Mouse (Mus musculus) splenic B cell, adult 2 months (primary cell): ENCODE measurements around the gene P2rx7.
A peak's percentile ranks its signal among the peaks of the same experiment; 100 is the strongest.
"Not testable (repeated sequence)": the region's sequence is repeated elsewhere in the genome, so short reads cannot be mapped to it uniquely, and the experiment has no call there.

Experiments
- DNase-seq: peaks from one replicate; pipeline ENCODE4 v3.0.0-alpha.2; 2011; ENCODE audit warnings: low read depth, low spot score
- H3K27me3 ChIP-seq: 2 replicates; pipeline ENCODE4 v1.6.1; 2012; ENCODE audit warnings: mild to moderate bottlenecking, low read length, moderate library complexity, mixed read lengths; ENCODE audit not compliant: control insufficient read depth, poor library complexity, insufficient read depth, severe bottlenecking
- H3K36me3 ChIP-seq: 2 replicates; pipeline ENCODE4 v1.6.1; 2012; ENCODE audit warnings: mild to moderate bottlenecking, low read length, moderate library complexity, mixed read lengths; ENCODE audit not compliant: control insufficient read depth, poor library complexity, insufficient read depth, severe bottlenecking

Gene P2rx7

GRCm38 (mm10) chr5:122635228-122635627, 8.5 kb upstream of the P2rx7 start:
- Histone ChIP-seq H3K36me3 (no peaks in the 10 kb centered on the region), H3K27me3 (no peaks in the 10 kb centered on the region)
- no peak for DNase-seq

DNA sequence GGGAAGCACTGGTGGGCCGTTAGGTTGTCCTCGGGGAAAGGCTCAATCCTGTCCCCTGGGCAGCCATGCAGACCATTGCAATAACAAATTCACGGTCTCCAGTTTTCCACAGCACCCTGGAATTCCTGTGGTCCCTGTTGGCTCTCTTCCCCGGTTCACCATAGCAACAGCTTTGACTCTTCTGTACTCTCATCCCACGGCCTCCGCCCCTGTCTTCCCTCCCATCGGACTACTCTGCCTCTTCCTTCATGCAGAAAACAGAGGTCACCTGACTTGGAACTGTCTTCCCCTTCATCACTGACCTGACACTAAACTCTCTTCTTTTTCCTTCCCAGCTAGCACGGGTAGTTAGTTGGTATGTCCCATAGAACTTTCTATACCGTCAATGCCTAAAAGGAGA, 7.4 kb upstream of the P2rx7 start:
- no peak for DNase-seq
- no peaks in the 10 kb centered on the region for H3K36me3 ChIP-seq

DNA sequence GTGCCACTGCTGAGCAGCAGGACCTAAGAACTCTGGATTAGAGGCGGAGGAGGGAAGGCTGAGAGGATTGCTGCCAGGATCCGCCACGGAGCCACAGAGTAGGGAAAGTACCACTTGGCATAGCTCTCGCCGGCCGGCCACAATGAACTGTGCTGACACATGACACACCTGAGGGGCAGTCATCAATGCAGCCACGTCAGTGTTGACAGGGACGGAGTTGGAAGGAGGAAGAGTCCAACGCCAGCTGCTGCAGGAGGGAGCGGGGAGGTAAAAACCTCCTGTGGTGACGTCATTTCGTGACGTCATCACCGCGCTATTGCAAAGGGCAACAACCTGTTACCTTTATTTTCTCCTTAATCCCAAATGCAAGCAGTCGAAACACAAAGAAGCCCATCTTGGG, 6.8 kb upstream of the P2rx7 start:
- DNase-seq, result peak; percentile 27
- Histone ChIP-seq H3K27me3 (no peaks in the 10 kb centered on the region), H3K36me3 (no peaks in the 10 kb centered on the region)

More for the DNA sequence above, 7.4 kb upstream of the P2rx7 start:
- H3K27me3 ChIP-seq, result no peaks in the 10 kb centered on the region

DNA sequence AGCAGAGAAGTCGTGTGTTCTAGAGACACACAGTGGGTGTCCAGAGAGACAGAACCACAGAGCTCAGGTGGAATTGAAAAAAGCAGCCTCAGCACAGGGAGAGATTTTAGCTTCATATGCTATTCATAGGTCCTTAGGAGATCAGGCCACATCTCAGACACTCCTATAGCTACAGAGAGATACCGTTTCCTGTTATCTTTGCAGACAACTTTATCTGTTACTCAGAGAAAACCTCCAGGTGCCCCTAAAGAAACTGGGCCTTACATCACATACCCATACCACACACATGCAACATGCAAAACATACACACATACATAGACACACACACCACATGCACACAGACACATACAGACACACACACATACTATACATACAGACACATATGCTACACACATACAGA, 5.4 kb upstream of the P2rx7 start:
- Histone ChIP-seq H3K27me3 (no peaks in the 10 kb centered on the region), H3K36me3 (no peaks in the 10 kb centered on the region)
- DNase-seq, result no peak

- Histone ChIP-seq H3K27me3 (no peaks in the 10 kb centered on the region), H3K36me3 (no peaks in the 10 kb centered on the region)
- DNase-seq, result no peak
These were observed 4.2 kb upstream of the P2rx7 start for GRCm38 (mm10) chr5:122639517-122639916.

GRCm38 (mm10) chr5:122639986-122640385, 3.7 kb upstream of the P2rx7 start:
- no peaks in the 10 kb centered on the region for H3K27me3 ChIP-seq
- no peak for DNase-seq
- H3K36me3 ChIP-seq, result no peaks in the 10 kb centered on the region

DNA sequence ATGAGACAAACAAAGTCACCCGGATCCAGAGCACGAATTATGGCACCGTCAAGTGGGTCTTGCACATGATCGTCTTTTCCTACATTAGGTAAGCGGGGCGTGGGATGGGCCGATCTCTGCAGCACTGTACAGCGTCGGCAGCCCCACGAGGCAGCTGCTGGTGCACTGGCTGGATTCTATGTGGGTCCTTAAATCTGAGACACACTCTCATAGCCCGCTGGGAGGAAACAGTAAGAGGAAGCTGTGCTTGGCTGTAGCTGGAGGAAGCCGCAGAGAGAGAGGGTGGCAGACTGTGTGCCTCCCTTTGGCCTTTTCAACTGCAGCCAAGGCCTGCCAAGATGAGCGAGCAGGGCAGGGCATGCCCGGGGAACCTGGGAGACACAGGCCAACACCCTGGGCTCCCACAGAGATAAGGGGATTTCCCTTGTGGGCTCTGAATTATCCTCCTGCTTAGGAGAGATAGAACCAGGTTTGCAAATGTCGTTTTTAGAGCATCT, 448 bp downstream of the P2rx7 start:
- peak; percentile 73 for DNase-seq
- Histone ChIP-seq H3K27me3 (no peaks in the 10 kb centered on the region), H3K36me3 (no peaks in the 10 kb centered on the region)

- DNase-seq, result no peak
- Histone ChIP-seq H3K36me3 (no peaks in the 10 kb centered on the region), H3K27me3 (no peaks in the 10 kb centered on the region)
These were observed 1.6 kb downstream of the P2rx7 start for GRCm38 (mm10) chr5:122645290-122645689.

DNA sequence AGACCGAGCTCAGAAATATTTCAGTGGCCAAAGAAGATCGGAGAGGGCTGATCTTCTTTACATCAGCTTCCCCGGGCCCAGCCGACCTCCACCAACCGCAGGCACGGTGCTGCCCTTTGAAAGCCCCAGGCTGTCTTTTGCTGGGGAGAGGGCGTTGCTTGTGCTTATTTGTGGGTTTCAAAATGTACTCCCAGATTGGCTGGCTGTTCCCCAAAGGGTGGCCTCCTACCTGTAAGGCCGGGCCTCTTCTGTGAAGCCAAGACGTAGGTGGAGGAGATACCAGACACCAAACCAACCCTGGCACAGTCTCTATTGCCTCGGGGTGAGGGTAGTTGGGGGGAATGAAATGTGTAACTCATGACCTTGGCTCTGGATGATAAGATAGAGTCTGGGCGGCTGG, 2.3 kb downstream of the P2rx7 start:
- Histone ChIP-seq H3K36me3 (no peaks in the 10 kb centered on the region), H3K27me3 (no peaks in the 10 kb centered on the region)
- DNase-seq, result no peak

DNA sequence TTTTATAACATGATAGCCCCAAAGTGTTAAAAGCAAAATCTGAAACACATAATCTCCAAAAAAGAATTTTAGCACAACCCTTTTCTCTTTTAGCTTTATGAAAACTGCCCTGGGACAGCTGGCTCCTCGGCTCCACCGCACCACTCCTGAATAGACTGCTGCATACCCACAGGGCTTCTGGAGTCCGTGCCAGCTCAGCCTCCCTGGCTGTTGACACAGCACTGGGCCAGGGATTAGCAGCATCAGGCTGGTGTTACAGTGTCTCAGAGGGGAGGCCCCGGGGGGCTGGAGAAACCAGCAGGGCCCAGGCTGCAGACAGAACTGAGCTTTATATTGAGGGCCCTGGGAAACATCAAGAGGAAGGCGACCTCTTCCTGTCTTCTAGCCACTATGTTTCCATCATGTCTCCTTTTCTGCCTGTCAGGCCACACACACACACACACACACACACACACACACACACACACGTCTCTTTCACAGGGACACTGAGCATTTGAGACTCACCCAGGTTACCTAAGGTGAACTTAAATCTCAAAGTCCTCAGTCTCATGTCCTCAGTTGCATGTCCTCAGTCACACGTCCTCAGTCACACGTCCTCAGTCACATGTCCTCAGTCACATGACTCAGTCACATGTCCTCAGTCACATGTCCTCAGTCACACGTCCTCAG, 3.7 kb downstream of the P2rx7 start:
- H3K27me3 ChIP-seq, result no peaks in the 10 kb centered on the region
- H3K36me3 ChIP-seq, result no peaks in the 10 kb centered on the region
- DNase-seq, result peak; percentile 53

- H3K27me3 ChIP-seq, H3K36me3 ChIP-seq: not testable (repeated sequence)
- peak; percentile 59 for DNase-seq
These were observed 4.3 kb downstream of the P2rx7 start for GRCm38 (mm10) chr5:122647952-122648374.

DNA sequence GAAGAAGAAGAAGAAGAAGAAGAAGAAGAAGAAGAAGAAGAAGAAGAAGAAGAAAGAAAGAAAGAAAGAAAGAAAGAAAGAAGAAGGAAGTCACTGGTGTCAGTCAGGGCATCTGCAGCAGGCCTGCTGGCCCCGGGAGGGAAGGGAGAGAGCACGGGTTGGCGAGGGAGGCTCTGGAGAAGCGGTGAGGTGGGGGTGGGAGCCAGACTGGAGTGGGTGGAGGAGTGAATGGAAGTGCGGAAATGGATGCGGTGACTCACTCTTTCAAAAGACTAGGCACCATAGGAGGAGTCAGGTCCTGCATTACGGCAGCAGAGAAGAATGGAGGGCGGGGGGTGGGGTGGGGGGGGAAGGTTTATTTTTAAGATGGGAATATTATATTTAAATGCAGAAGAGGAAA, 5.6 kb downstream of the P2rx7 start:
- Histone ChIP-seq H3K36me3 (no peaks in the 10 kb centered on the region), H3K27me3 (no peaks in the 10 kb centered on the region)
- no peak for DNase-seq

GRCm38 (mm10) chr5:122650100-122650499, 6.4 kb downstream of the P2rx7 start:
- no peaks in the 10 kb centered on the region for H3K36me3 ChIP-seq
- H3K27me3 ChIP-seq, result no peaks in the 10 kb centered on the region
- DNase-seq, result no peak

DNA sequence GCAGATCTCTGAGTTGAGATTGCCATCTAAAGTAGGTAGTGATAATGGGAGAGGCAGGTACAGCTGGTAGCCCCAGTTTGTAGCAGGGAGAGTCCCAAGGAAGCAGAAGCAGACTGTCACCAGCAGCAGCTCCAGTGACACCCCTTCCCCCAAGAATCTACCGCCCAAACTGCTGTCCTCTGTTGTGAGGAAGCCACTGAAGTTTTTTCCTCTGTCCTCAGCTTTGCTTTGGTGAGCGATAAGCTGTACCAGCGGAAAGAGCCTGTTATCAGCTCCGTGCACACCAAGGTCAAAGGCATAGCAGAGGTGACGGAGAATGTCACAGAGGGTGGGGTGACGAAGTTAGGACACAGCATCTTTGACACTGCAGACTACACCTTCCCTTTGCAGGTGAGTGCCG, 8.8 kb downstream of the P2rx7 start:
- peak; percentile 29 for DNase-seq
- no peaks in the 10 kb centered on the region for H3K36me3 ChIP-seq
- no peaks in the 10 kb centered on the region for H3K27me3 ChIP-seq

- no peaks in the 10 kb centered on the region for H3K36me3 ChIP-seq
- DNase-seq, result no peak
- H3K27me3 ChIP-seq, result no peaks in the 10 kb centered on the region
These were observed 9.4 kb downstream of the P2rx7 start for GRCm38 (mm10) chr5:122653112-122653445.
